10 mouse cellular contexts compared by ENCODE assay signal in the genomic region with DNA sequence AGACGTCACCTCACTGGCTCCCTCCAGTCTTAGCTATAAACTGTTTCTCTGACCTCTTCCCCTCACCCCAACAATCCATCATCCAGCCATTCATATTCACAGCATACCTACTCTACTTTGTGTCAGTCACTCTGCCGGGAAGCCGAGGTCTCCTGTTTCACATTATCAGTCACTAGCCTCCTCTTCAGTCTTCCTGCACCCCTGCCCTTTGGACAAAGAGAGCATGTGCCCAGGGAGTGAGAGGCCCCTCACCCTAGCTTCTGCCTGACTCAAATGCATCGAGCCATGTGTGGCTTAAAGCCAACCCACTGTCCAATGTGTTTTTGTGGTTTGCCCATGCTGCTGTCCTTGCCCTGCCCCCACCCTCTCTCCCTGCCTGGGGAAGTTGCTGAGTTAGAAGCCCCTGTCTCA. TPM values are rescaled to one million over a fixed set of nuclear protein-coding genes. Genes with fewer than 3 reads are reported as not detected.
DNase-seq lines count a peak whose midpoint lies in the region; ATAC-seq and TF ChIP-seq lines count a peak whose summit lies in the region.
"Had no signal": no experiment of that assay in that cellular context is flagged by ENCODE, and none has a peak within 500 bp of the region (broad histone marks: within the 10 kb centered on the region; RNA-seq: fewer than 3 reads in every experiment).

No protein-coding gene starts in this region.

- WGBS in forebrain, embryonic 10.5 days, result 46% methylated on average over 4 of the region's 4 CpGs
- WGBS in forebrain, embryonic 15.5 days, result 38% methylated on average over 4 of the region's 4 CpGs
- 16% methylated on average over 4 of the region's 4 CpGs for WGBS in lung, embryonic 16.5 days
- WGBS in lung, adult 2 months, result 20% methylated on average over 4 of the region's 4 CpGs
- WGBS in hindbrain, embryonic 15.5 days, result 9% methylated on average over 4 of the region's 4 CpGs

- H3K4me3 ChIP-seq in forebrain, embryonic 10.5 days, result no peak overlapping the region
- H3K4me3 ChIP-seq in forebrain, embryonic 15.5 days, result no peak overlapping the region
- no peak overlapping the region for H3K4me3 ChIP-seq in lung, embryonic 16.5 days (ENCODE audit: low read length)
- H3K4me3 ChIP-seq in lung, adult 2 months (replicated peaks; ENCODE audit: extremely low read depth, low read depth, low read length), result no peak overlapping the region
- H3K4me3 ChIP-seq in hindbrain, embryonic 15.5 days, result no peak overlapping the region

- H3K9me3 ChIP-seq in forebrain, embryonic 10.5 days, result no peaks in the 10 kb centered on the region
- H3K9me3 ChIP-seq in forebrain, embryonic 15.5 days, result no peaks in the 10 kb centered on the region
- H3K9me3 ChIP-seq in lung, embryonic 16.5 days (ENCODE audit: control insufficient read depth, low read length), result no peaks in the 10 kb centered on the region
- H3K9me3 ChIP-seq in hindbrain, embryonic 15.5 days, result no peaks in the 10 kb centered on the region

- no peak for ATAC-seq in forebrain, embryonic 15.5 days (replicated peaks)
- ATAC-seq in lung, embryonic 16.5 days (ENCODE audit: low read depth), result peak; percentile 38; the same call in 1 of the 2 replicates
- ATAC-seq in hindbrain, embryonic 15.5 days (ENCODE audit: low FRiP score, low read depth), result 0 out of 2 replicates have a peak, but pooled peaks have one; percentile 15
- ATAC-seq in megakaryocyte progenitor cell, adult 5-6 weeks (replicated peaks; ENCODE audit: poor library complexity), result peak; percentile 63
- ATAC-seq in CD4-positive, CD25-positive, alpha-beta regulatory T cell, adult 4 months, result no peak

- no peak for TF ChIP-seq POLR2A in lung, adult 2 months (IDR thresholded peaks at IDR 0.05; ENCODE audit: borderline replicate concordance, extremely low read depth, low read depth, low read length)

- no peaks in the 10 kb centered on the region for H3K27me3 ChIP-seq in forebrain, embryonic 10.5 days (ENCODE audit: poor library complexity, severe bottlenecking)
- no peaks in the 10 kb centered on the region for H3K27me3 ChIP-seq in forebrain, embryonic 15.5 days
- no peaks in the 10 kb centered on the region for H3K27me3 ChIP-seq in lung, embryonic 16.5 days (ENCODE audit: control insufficient read depth, insufficient read depth, low read depth, low read length)
- no peaks in the 10 kb centered on the region for H3K27me3 ChIP-seq in hindbrain, embryonic 15.5 days

- H3K4me2 ChIP-seq in forebrain, embryonic 15.5 days (replicated peaks), result no peak overlapping the region
- H3K4me2 ChIP-seq in lung, embryonic 16.5 days (ENCODE audit: low read depth, low read length), result no peak overlapping the region
- H3K4me2 ChIP-seq in hindbrain, embryonic 15.5 days, result no peak overlapping the region

- peak overlapping the region; percentile 48; the same call in 1 of the 2 replicates for H3K27ac ChIP-seq in forebrain, embryonic 10.5 days
- no peak overlapping the region for H3K27ac ChIP-seq in forebrain, embryonic 15.5 days (replicated peaks)
- H3K27ac ChIP-seq in lung, embryonic 16.5 days (ENCODE audit: low read length), result 0 out of 2 replicates have a peak overlapping the region, but pooled peaks have one; percentile 17
- H3K27ac ChIP-seq in hindbrain, embryonic 15.5 days (replicated peaks), result no peak overlapping the region
- H3K27ac ChIP-seq: kidney, postnatal 0 days had no signal

- DNase-seq in forebrain, embryonic 10.5 days (ENCODE audit: extremely low spot score, low spot score), result no peak
- no peak for DNase-seq in lung, adult 2 months
- no peak for DNase-seq in ovary, postnatal 36 days (ENCODE audit: low spot score)
- DNase-seq: midbrain, embryonic 14.5 days had no signal

- H3K9ac ChIP-seq in forebrain, embryonic 15.5 days (replicated peaks), result no peak overlapping the region
- no peak overlapping the region for H3K9ac ChIP-seq in lung, embryonic 16.5 days (ENCODE audit: low read length)
- H3K9ac ChIP-seq in hindbrain, embryonic 15.5 days, result no peak overlapping the region

- TF ChIP-seq CTCF in lung, adult 2 months (IDR thresholded peaks at IDR 0.05; ENCODE audit: insufficient read depth, low read length), result no peak

- peaks cover 14% of the 10 kb centered on the region for H3K4me1 ChIP-seq in forebrain, embryonic 10.5 days
- H3K4me1 ChIP-seq in forebrain, embryonic 15.5 days, result peaks cover 12% of the 10 kb centered on the region
- peaks cover 4% of the 10 kb centered on the region for H3K4me1 ChIP-seq in lung, embryonic 16.5 days (replicated peaks; ENCODE audit: control insufficient read depth, insufficient read depth, low read length)
- peaks cover 5% of the 10 kb centered on the region; the same call in 1 of the 2 replicates for H3K4me1 ChIP-seq in lung, adult 2 months (ENCODE audit: control insufficient read depth, insufficient read depth, low read length)
- peaks cover 45% of the 10 kb centered on the region for H3K4me1 ChIP-seq in hindbrain, embryonic 15.5 days (replicated peaks)

- no peaks in the 10 kb centered on the region for H3K36me3 ChIP-seq in forebrain, embryonic 10.5 days (replicated peaks)
- H3K36me3 ChIP-seq in forebrain, embryonic 15.5 days, result no peaks in the 10 kb centered on the region
- no peaks in the 10 kb centered on the region for H3K36me3 ChIP-seq in lung, embryonic 16.5 days (ENCODE audit: control insufficient read depth, insufficient read depth, low read length)
- H3K36me3 ChIP-seq in hindbrain, embryonic 15.5 days, result no peaks in the 10 kb centered on the region

RNA-seq across cellular contexts. Expression of a gene that starts 28.2 kb away (rescaled TPM):
- 21.4 and 21.9 TPM in 2 replicates for polyA plus RNA-seq in forebrain, embryonic 10.5 days (2016; fragmentation: Nextera tagmentation; extraction: Ambion mirVana)
- polyA plus RNA-seq in forebrain, embryonic 15.5 days (2015; fragmentation: Nextera tagmentation; extraction: Ambion mirVana), result 182 and 188 TPM in 2 replicates
- 16.8 and 17.3 TPM in 2 replicates for polyA plus RNA-seq in lung, embryonic 16.5 days (2015; fragmentation: Nextera tagmentation; extraction: Ambion mirVana)
- 5.3 and 6.7 TPM in 2 replicates for polyA plus RNA-seq in lung, adult 2 months (2012; rRNA removed)
- polyA plus RNA-seq in hindbrain, embryonic 15.5 days (2015; fragmentation: Nextera tagmentation; extraction: Ambion mirVana), result 277 and 312 TPM in 2 replicates
- 0.32 and 1.1 TPM in 2 replicates for total RNA-seq in megakaryocyte progenitor cell, adult 5-6 weeks (2015)
- total RNA-seq in megakaryocyte progenitor cell, adult 5-6 weeks (2017), result 0.71 and 1.0 TPM in 2 replicates
- 1 to 10 TPM in 1 of 2 experiments, under 1 TPM in 1; 0.74 to 1.8 TPM for polyA plus RNA-seq in CD4-positive, CD25-positive, alpha-beta regulatory T cell, adult 4 months (2017; shearing (Covaris generic))

Comparison
In these comparisons a context has a peak if more than half of its experiments do, and no peak if none do; other contexts are left out.
1. H3K27ac ChIP-seq: peak in forebrain, embryonic 10.5 days (single experiment) and lung, embryonic 16.5 days (single experiment); none in forebrain, embryonic 15.5 days (single experiment) and hindbrain, embryonic 15.5 days (single experiment).
2. ATAC-seq: peak in lung, embryonic 16.5 days (single experiment), hindbrain, embryonic 15.5 days (single experiment) and megakaryocyte progenitor cell, adult 5-6 weeks (single experiment); none in forebrain, embryonic 15.5 days (single experiment) and CD4-positive, CD25-positive, alpha-beta regulatory T cell, adult 4 months (single experiment).